Mouse (Mus musculus): Measurements from ENCODE around the gene Foxd4. TPM values are rescaled to one million over a fixed set of nuclear protein-coding genes. Genes with fewer than 3 reads are reported as not detected.
"Not testable (repeated sequence)": the region's sequence is repeated elsewhere in the genome, so short reads cannot be mapped to it uniquely, and the experiment has no call there.

Gene Foxd4
- polyA plus RNA-seq, 1 experiment from 2014 or later, result not detected

- no peak; the same call in 1 of the 2 replicates for ATAC-seq (replicated peaks; ENCODE audit: extremely low read depth, insufficient read depth, low FRiP score)
- H3K27ac ChIP-seq (ENCODE audit: low read length), result no peak overlapping the region
- WGBS, result 6% methylated on average over 5 of the region's 5 CpGs
Measured at GRCm38 (mm10) chr19:24885504-24885903, 15.5 kb downstream of the Foxd4 start.

DNA sequence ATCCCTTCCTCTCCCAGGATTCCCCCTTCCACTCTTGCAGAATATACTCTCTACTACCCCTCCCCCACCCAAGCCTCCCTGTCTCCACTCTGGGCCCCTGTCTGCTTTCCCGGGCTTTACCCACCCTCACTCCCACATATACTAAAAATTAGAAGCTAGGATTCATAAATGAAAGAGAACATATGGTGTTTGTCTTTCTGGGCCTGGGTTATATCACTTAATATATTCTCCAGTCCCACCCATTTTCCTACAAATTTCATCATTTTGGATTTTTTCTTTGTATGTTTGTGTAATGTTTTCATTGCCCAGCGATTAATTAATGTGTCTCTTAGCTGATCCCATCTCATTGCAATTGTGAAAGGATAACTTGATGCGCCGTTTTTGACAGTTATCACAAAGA lies 19.8 kb downstream of the Foxd4 start:
- H3K9ac ChIP-seq (ENCODE audit: low read length), result no peak overlapping the region
- no peak for ATAC-seq (replicated peaks; ENCODE audit: extremely low read depth, insufficient read depth, low FRiP score)
- no peaks in the 10 kb centered on the region for H3K36me3 ChIP-seq (ENCODE audit: control insufficient read depth, insufficient read depth)
- H3K4me2 ChIP-seq (ENCODE audit: low read depth, low read length), result no peak overlapping the region
- H3K9me3 ChIP-seq (replicated peaks; ENCODE audit: control insufficient read depth, low read length), result peaks cover 5% of the 10 kb centered on the region; the same call in 1 of the 2 replicates
- H3K4me3 ChIP-seq (ENCODE audit: low read length), result no peak overlapping the region
- WGBS, result 54% methylated on average over 4 of the region's 4 CpGs
- no peak overlapping the region for H3K27ac ChIP-seq (ENCODE audit: low read length)
- peaks cover 4% of the 10 kb centered on the region; the same call in 1 of the 2 replicates for H3K4me1 ChIP-seq (ENCODE audit: control insufficient read depth, insufficient read depth, low read length)
- H3K27me3 ChIP-seq (ENCODE audit: control insufficient read depth, insufficient read depth, low read length), result no peaks in the 10 kb centered on the region

More at GRCm38 (mm10) chr19:24885504-24885903, 15.5 kb downstream of the Foxd4 start:
- H3K9me3 ChIP-seq (replicated peaks; ENCODE audit: control insufficient read depth, low read length), result no peaks in the 10 kb centered on the region
- no peaks in the 10 kb centered on the region for H3K27me3 ChIP-seq (ENCODE audit: control insufficient read depth, insufficient read depth, low read length)
- no peaks in the 10 kb centered on the region for H3K36me3 ChIP-seq (ENCODE audit: control insufficient read depth, insufficient read depth)
- H3K4me2 ChIP-seq (ENCODE audit: low read depth, low read length), result peak overlapping the region; percentile 20; the same call in 1 of the 2 replicates
- no peak overlapping the region for H3K4me3 ChIP-seq (ENCODE audit: low read length)
- peaks cover 4% of the 10 kb centered on the region; the same call in 1 of the 2 replicates for H3K4me1 ChIP-seq (ENCODE audit: control insufficient read depth, insufficient read depth, low read length)
- no peak overlapping the region for H3K9ac ChIP-seq (ENCODE audit: low read length)

DNA sequence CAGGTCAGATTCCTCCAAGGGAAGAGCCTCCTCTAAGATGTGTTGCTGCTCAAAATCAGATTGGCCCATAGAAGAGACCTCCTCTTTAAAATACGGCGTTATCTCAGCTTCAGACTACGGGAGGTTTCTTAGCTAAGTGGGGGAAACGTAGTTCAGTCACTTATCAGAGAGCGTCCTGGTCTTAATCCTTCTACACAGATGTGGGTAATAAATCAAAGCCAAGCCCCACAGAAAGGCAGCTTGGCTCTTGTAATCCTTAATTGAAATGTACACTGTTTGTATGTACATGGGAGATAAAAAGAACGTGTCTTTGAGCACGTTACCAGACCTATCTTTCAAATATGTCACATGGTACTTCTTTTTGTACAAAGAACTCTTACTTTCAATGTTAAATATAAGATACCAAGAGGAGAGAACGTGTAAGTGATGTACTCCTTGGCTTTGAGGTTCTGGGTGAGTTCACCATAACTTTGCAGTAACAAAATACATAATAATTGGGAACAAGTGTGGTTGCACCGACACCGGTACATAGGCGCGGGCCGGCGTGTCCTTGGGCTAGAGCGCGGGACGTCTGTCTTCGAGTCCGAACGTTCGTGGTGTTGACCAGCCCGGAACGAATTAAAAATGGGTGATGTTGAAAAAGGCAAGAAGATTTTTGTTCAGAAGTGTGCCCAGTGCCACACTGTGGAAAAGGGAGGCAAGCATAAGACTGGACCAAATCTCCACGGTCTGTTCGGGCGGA lies 25.7 kb downstream of the Foxd4 start, which contains the start of gene Gm10053:
TSS of gene Gm10053 (plus strand) at position 558 of the 742 bp plus-strand sequence.
- not testable (repeated sequence) for H3K36me3 ChIP-seq (ENCODE audit: control insufficient read depth, insufficient read depth); H3K9me3 ChIP-seq (replicated peaks; ENCODE audit: control insufficient read depth, low read length); H3K9ac ChIP-seq (ENCODE audit: low read length); H3K4me1 ChIP-seq (ENCODE audit: control insufficient read depth, insufficient read depth, low read length); H3K4me2 ChIP-seq (ENCODE audit: low read depth, low read length); H3K27ac ChIP-seq (ENCODE audit: low read length); H3K4me3 ChIP-seq (ENCODE audit: low read length); H3K27me3 ChIP-seq (ENCODE audit: control insufficient read depth, insufficient read depth, low read length); ATAC-seq (replicated peaks; ENCODE audit: extremely low read depth, insufficient read depth, low FRiP score)
- WGBS, result 74% methylated on average over 23 of the region's 26 CpGs

- no peaks in the 10 kb centered on the region for H3K27me3 ChIP-seq (ENCODE audit: control insufficient read depth, insufficient read depth, low read length)
- peaks cover 5% of the 10 kb centered on the region; the same call in 1 of the 2 replicates for H3K9me3 ChIP-seq (replicated peaks; ENCODE audit: control insufficient read depth, low read length)
- no peak overlapping the region for H3K27ac ChIP-seq (ENCODE audit: low read length)
- H3K4me3 ChIP-seq (ENCODE audit: low read length), result no peak overlapping the region
- 20% methylated on average over 2 of the region's 2 CpGs for WGBS
- no peak overlapping the region for H3K9ac ChIP-seq (ENCODE audit: low read length)
- H3K4me1 ChIP-seq (ENCODE audit: control insufficient read depth, insufficient read depth, low read length), result no peaks in the 10 kb centered on the region
- no peak; the same call in 1 of the 2 replicates for ATAC-seq (replicated peaks; ENCODE audit: extremely low read depth, insufficient read depth, low FRiP score)
- no peaks in the 10 kb centered on the region for H3K36me3 ChIP-seq (ENCODE audit: control insufficient read depth, insufficient read depth)
- H3K4me2 ChIP-seq (ENCODE audit: low read depth, low read length), result no peak overlapping the region
Measured at GRCm38 (mm10) chr19:24873873-24874272, 27.1 kb downstream of the Foxd4 start.

GRCm38 (mm10) chr19:24871037-24871635 lies 29.9 kb downstream of the Foxd4 start:
- WGBS, result 13% methylated on average over 18 of the region's 18 CpGs
- Histone ChIP-seq H3K4me2 (ENCODE audit: low read depth, low read length) (peak overlapping the region; percentile 67), H3K36me3 (ENCODE audit: control insufficient read depth, insufficient read depth) (no peaks in the 10 kb centered on the region), H3K27ac (ENCODE audit: low read length) (no peak overlapping the region), H3K27me3 (ENCODE audit: control insufficient read depth, insufficient read depth, low read length) (no peaks in the 10 kb centered on the region), H3K4me3 (ENCODE audit: low read length) (peak overlapping the region; percentile 50), H3K9ac (ENCODE audit: low read length) (peak overlapping the region; percentile 44; the same call in 1 of the 2 replicates), H3K4me1 (ENCODE audit: control insufficient read depth, insufficient read depth, low read length) (no peaks in the 10 kb centered on the region), H3K9me3 (replicated peaks; ENCODE audit: control insufficient read depth, low read length) (no peaks in the 10 kb centered on the region; the same call in 1 of the 2 replicates)
- no peak for ATAC-seq (replicated peaks; ENCODE audit: extremely low read depth, insufficient read depth, low FRiP score)

- H3K4me2 ChIP-seq (ENCODE audit: low read depth, low read length), result no peak overlapping the region
- no peaks in the 10 kb centered on the region; the same call in 1 of the 2 replicates for H3K9me3 ChIP-seq (replicated peaks; ENCODE audit: control insufficient read depth, low read length)
- H3K27ac ChIP-seq (ENCODE audit: low read length), result no peak overlapping the region
- H3K4me1 ChIP-seq (ENCODE audit: control insufficient read depth, insufficient read depth, low read length), result no peaks in the 10 kb centered on the region; the same call in 1 of the 2 replicates
- no peaks in the 10 kb centered on the region for H3K36me3 ChIP-seq (ENCODE audit: control insufficient read depth, insufficient read depth)
- 76% methylated on average over 9 of the region's 9 CpGs for WGBS
- ATAC-seq (replicated peaks; ENCODE audit: extremely low read depth, insufficient read depth, low FRiP score), result no peak
- H3K4me3 ChIP-seq (ENCODE audit: low read length), result no peak overlapping the region
- H3K27me3 ChIP-seq (ENCODE audit: control insufficient read depth, insufficient read depth, low read length), result no peaks in the 10 kb centered on the region
- no peak overlapping the region for H3K9ac ChIP-seq (ENCODE audit: low read length)
Measured at GRCm38 (mm10) chr19:24865436-24865835, 35.6 kb downstream of the Foxd4 start.

DNA sequence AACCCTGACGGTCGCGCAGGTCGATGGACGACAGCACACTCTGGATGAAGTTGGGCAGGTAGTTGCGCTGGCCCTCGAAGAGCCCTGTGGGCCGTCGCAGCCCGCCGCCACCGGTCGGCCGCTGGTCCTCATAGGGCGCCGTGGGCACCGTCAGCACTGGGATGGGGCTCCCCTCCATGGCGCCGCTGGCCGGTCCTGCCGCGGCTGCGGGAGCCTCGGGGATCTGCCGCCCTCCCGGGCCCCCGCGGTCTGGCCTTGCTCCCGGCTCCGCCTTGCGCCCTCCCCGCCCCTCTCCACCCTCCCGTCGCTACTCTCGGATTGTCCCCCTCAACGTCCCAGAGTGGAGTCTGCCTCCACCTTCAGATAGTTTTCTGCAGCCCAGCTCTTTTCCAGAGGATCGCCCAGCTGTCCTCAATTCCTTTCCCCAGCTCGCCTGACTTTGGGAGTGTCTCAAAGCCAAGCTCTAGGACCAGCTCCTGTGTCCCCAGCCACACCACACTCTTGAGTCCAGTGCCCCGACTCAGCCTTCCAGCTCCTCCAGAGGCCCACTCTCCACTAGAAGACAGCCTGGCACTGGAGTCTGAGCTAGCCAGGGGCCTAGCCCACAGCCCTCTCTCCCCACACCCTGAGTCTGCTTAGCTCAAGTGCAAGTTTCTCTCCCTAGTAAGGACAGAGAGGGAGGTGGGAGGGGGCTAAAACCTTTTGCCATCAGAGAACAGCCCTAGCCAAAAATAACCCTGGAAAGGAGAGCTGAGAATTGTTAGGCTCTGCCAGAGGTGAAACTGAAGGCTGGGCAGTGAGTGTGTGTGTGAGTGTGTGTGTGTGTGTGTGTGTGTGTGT lies 39.2 kb downstream of the Foxd4 start, which contains the start of gene Pgm5:
TSS of gene Pgm5 (minus strand) at position 244 of the 840 bp plus-strand sequence.
- H3K27me3 ChIP-seq (ENCODE audit: control insufficient read depth, insufficient read depth, low read length), result no peaks in the 10 kb centered on the region
- peak within 1 kb of the TSS; percentile 82 for H3K9ac ChIP-seq (ENCODE audit: low read length)
- peak; percentile 89 for ATAC-seq (replicated peaks; ENCODE audit: extremely low read depth, insufficient read depth, low FRiP score)
- peak within 1 kb of the TSS; percentile 67 for H3K4me3 ChIP-seq (ENCODE audit: low read length)
- peak within 1 kb of the TSS; percentile 71 for H3K4me2 ChIP-seq (ENCODE audit: low read depth, low read length)
- no peaks in the 10 kb centered on the region; the same call in 1 of the 2 replicates for H3K9me3 ChIP-seq (replicated peaks; ENCODE audit: control insufficient read depth, low read length)
- H3K36me3 ChIP-seq (ENCODE audit: control insufficient read depth, insufficient read depth), result no peaks in the 10 kb centered on the region
- 2% methylated on average over 36 of the region's 39 CpGs for WGBS
- H3K27ac ChIP-seq (ENCODE audit: low read length), result peak within 1 kb of the TSS; percentile 91
- H3K4me1 ChIP-seq (ENCODE audit: control insufficient read depth, insufficient read depth, low read length), result peaks cover 7% of the 10 kb centered on the region

DNA sequence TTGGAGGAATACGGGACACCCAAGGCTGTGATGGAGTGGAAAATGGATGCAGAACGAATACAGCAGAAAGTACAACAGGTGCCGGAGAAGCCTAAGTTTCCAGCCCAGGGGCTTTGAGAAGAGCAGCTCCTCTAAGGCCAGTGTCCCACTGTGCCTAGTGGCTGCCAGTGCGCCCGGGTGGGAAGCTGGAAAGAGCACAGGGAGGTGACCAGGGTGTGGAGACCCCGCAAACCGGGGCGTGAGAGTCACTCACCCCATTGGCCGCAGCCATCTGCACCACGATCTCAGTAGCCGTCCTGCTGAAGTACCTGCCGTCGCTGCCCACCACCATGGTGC lies 39.8 kb downstream of the Foxd4 start:
- Histone ChIP-seq H3K9ac (ENCODE audit: low read length) (peak overlapping the region; percentile 82), H3K4me3 (ENCODE audit: low read length) (peak overlapping the region; percentile 67), H3K9me3 (replicated peaks; ENCODE audit: control insufficient read depth, low read length) (no peaks in the 10 kb centered on the region), H3K27ac (ENCODE audit: low read length) (peak overlapping the region; percentile 91), H3K36me3 (ENCODE audit: control insufficient read depth, insufficient read depth) (no peaks in the 10 kb centered on the region), H3K27me3 (ENCODE audit: control insufficient read depth, insufficient read depth, low read length) (no peaks in the 10 kb centered on the region), H3K4me2 (ENCODE audit: low read depth, low read length) (peak overlapping the region; percentile 71), H3K4me1 (ENCODE audit: control insufficient read depth, insufficient read depth, low read length) (peaks cover 12% of the 10 kb centered on the region)
- WGBS, result 13% methylated on average over 13 of the region's 13 CpGs
- peak; percentile 34 for ATAC-seq (replicated peaks; ENCODE audit: extremely low read depth, insufficient read depth, low FRiP score)
